Mouse (Mus musculus) liver, embryonic 16.5 days (tissue): ENCODE data around the gene Bex6. TPM values are rescaled to one million over a fixed set of nuclear protein-coding genes. Genes with fewer than 3 reads are reported as not detected.

Experiments
- ATAC-seq: fragments of 200-750 bp; cut with Nextera tagmentation; 2 replicates; pipeline ENCODE4 v1.8.0; 2017; ENCODE audit warnings: low read depth, mild to moderate bottlenecking, moderate number of reproducible peaks, moderate library complexity
- H3K27ac ChIP-seq: fragments of 300-500 bp; sonication (generic); 2 replicates; pipeline ENCODE4 v1.5.1; 2014; ENCODE audit warnings: mild to moderate bottlenecking, low read length
- H3K27me3 ChIP-seq: fragments of 300-500 bp; sonication (generic); 2 replicates; pipeline ENCODE4 v1.6.1; 2014; ENCODE audit warnings: low read depth, low read length, mixed read lengths; ENCODE audit not compliant: control insufficient read depth, insufficient read depth
- H3K36me3 ChIP-seq: fragments of 300-500 bp; sonication (generic); 2 replicates; pipeline ENCODE4 v1.6.1; 2014; ENCODE audit warnings: mild to moderate bottlenecking; ENCODE audit not compliant: control insufficient read depth, insufficient read depth
- H3K4me1 ChIP-seq: fragments of 300-500 bp; sonication (generic); 2 replicates; pipeline ENCODE4 v1.6.1; 2014; ENCODE audit warnings: low read depth, low read length, mixed read lengths; ENCODE audit not compliant: control insufficient read depth
- H3K4me2 ChIP-seq: fragments of 300-500 bp; sonication (generic); 2 replicates; pipeline ENCODE4 v1.6.1; 2014; ENCODE audit warnings: low read depth, low read length, mixed read lengths
- H3K4me3 ChIP-seq: fragments of 300-500 bp; sonication (generic); 2 replicates; pipeline ENCODE4 v1.5.1; 2014; ENCODE audit warnings: low read depth, mild to moderate bottlenecking, low read length
- H3K9ac ChIP-seq: fragments of 300-500 bp; sonication (generic); 2 replicates; pipeline ENCODE4 v1.6.1; 2014; ENCODE audit warnings: low read depth, low read length
- H3K9me3 ChIP-seq: fragments of 300-500 bp; sonication (generic); replicated peaks from 2 replicates; pipeline ENCODE4 v1.6.1; 2016; ENCODE audit warnings: low read length; ENCODE audit not compliant: control insufficient read depth
- WGBS: fragments of 180-500 bp; shearing (Covaris S2); extraction: QIAGEN DNeasy Blood & Tissue Kit; methylation state at CpG from one replicate; pipeline ENCODE4 v1.1.7; 2014; ENCODE audit not compliant: insufficient replicate concordance; 5-methylcytosine and 5-hydroxymethylcytosine counted together
- polyA plus RNA-seq: library from polyadenylated mRNA; unstranded; fragments of >200 nt; fragmentation: Nextera tagmentation; extraction: Ambion mirVana; gene quantifications from 2 replicates; pipeline ENCODE4 v1.2.1, GENCODE M21; 2015

The Bex6 gene
- 0.90 and 1.1 TPM in 2 replicates for polyA plus RNA-seq

GRCm38 (mm10) chr16:32179333-32179901, at the start of gene Bex6:
Bex6 (plus strand) TSS chr16:32179823.
- no peaks in the 10 kb centered on the region for H3K36me3 ChIP-seq
- no peak within 1 kb of the TSS for H3K4me2 ChIP-seq
- no peaks in the 10 kb centered on the region for H3K9me3 ChIP-seq
- peak within 1 kb of the TSS; percentile 41; the same call in 1 of the 2 replicates for H3K27ac ChIP-seq
- H3K9ac ChIP-seq, result no peak within 1 kb of the TSS
- H3K27me3 ChIP-seq, result no peaks in the 10 kb centered on the region
- peaks cover 11% of the 10 kb centered on the region for H3K4me1 ChIP-seq
- 30% methylated on average over 6 of the region's 6 CpGs for WGBS
- H3K4me3 ChIP-seq, result no peak within 1 kb of the TSS
- no peak for ATAC-seq

- Histone ChIP-seq H3K27me3 (no peaks in the 10 kb centered on the region), H3K27ac (peak overlapping the region; percentile 43), H3K4me2 (peak overlapping the region; percentile 61), H3K9me3 (no peaks in the 10 kb centered on the region), H3K9ac (peak overlapping the region; percentile 43), H3K4me3 (peak overlapping the region; percentile 52), H3K4me1 (peaks cover 2% of the 10 kb centered on the region; the same call in 1 of the 2 replicates), H3K36me3 (no peaks in the 10 kb centered on the region)
- 17% methylated on average over 16 of the region's 16 CpGs for WGBS
- ATAC-seq, result peak; percentile 82
Measured at GRCm38 (mm10) chr16:32130190-32130826, 49.3 kb upstream of the Bex6 start.

- no peak overlapping the region for H3K9ac ChIP-seq
- ATAC-seq, result peak; percentile 74
- H3K27ac ChIP-seq, result no peak overlapping the region
- no peaks in the 10 kb centered on the region for H3K27me3 ChIP-seq
- H3K4me1 ChIP-seq, result peaks cover 2% of the 10 kb centered on the region; the same call in 1 of the 2 replicates
- H3K9me3 ChIP-seq, result no peaks in the 10 kb centered on the region
- no peak overlapping the region for H3K4me3 ChIP-seq
- WGBS, result 56% methylated on average over 3 of the region's 3 CpGs
- H3K36me3 ChIP-seq, result no peaks in the 10 kb centered on the region
- no peak overlapping the region for H3K4me2 ChIP-seq
Measured at GRCm38 (mm10) chr16:32133148-32133547, 46.5 kb upstream of the Bex6 start.

GRCm38 (mm10) chr16:32135842-32136357, 43.7 kb upstream of the Bex6 start:
- Histone ChIP-seq H3K27me3 (no peaks in the 10 kb centered on the region), H3K4me1 (no peaks in the 10 kb centered on the region; the same call in 1 of the 2 replicates), H3K4me3 (no peak overlapping the region), H3K4me2 (no peak overlapping the region), H3K36me3 (no peaks in the 10 kb centered on the region), H3K9ac (no peak overlapping the region), H3K9me3 (no peaks in the 10 kb centered on the region), H3K27ac (no peak overlapping the region)
- WGBS, result 67% methylated on average over 7 of the region's 7 CpGs
- ATAC-seq, result no peak

GRCm38 (mm10) chr16:32138954-32139353, 40.7 kb upstream of the Bex6 start:
- Histone ChIP-seq H3K27ac (no peak overlapping the region), H3K9ac (no peak overlapping the region), H3K36me3 (peaks cover 12% of the 10 kb centered on the region), H3K27me3 (no peaks in the 10 kb centered on the region), H3K4me2 (no peak overlapping the region), H3K9me3 (peaks cover 3% of the 10 kb centered on the region; the same call in 1 of the 2 replicates), H3K4me1 (no peaks in the 10 kb centered on the region), H3K4me3 (no peak overlapping the region)
- ATAC-seq, result no peak
- WGBS, result 81% methylated on average over 1 of the region's 1 CpGs

GRCm38 (mm10) chr16:32143766-32144165, 35.9 kb upstream of the Bex6 start:
- Histone ChIP-seq H3K9me3 (peaks cover 5% of the 10 kb centered on the region; the same call in 1 of the 2 replicates), H3K4me2 (no peak overlapping the region), H3K36me3 (peaks cover 43% of the 10 kb centered on the region), H3K27me3 (no peaks in the 10 kb centered on the region), H3K4me1 (no peaks in the 10 kb centered on the region), H3K4me3 (no peak overlapping the region), H3K9ac (no peak overlapping the region), H3K27ac (no peak overlapping the region)
- ATAC-seq, result no peak
- WGBS, result 81% methylated on average over 15 of the region's 15 CpGs

- 83% methylated on average over 17 of the region's 17 CpGs for WGBS
- Histone ChIP-seq H3K36me3 (peaks cover 43% of the 10 kb centered on the region), H3K4me1 (no peaks in the 10 kb centered on the region), H3K9me3 (peaks cover 5% of the 10 kb centered on the region; the same call in 1 of the 2 replicates), H3K4me3 (no peak overlapping the region), H3K9ac (no peak overlapping the region), H3K4me2 (no peak overlapping the region), H3K27me3 (no peaks in the 10 kb centered on the region), H3K27ac (no peak overlapping the region)
- no peak for ATAC-seq
Measured at GRCm38 (mm10) chr16:32144592-32144991, 35.0 kb upstream of the Bex6 start.

- Histone ChIP-seq H3K4me3 (no peak overlapping the region), H3K9me3 (peaks cover 5% of the 10 kb centered on the region; the same call in 1 of the 2 replicates), H3K27ac (no peak overlapping the region), H3K4me1 (no peaks in the 10 kb centered on the region), H3K4me2 (no peak overlapping the region), H3K9ac (no peak overlapping the region), H3K36me3 (peaks cover 43% of the 10 kb centered on the region), H3K27me3 (no peaks in the 10 kb centered on the region)
- WGBS, result 64% methylated on average over 10 of the region's 13 CpGs
- no peak for ATAC-seq
Measured at GRCm38 (mm10) chr16:32147589-32148207, 31.9 kb upstream of the Bex6 start.

GRCm38 (mm10) chr16:32153976-32154375, 25.6 kb upstream of the Bex6 start:
- no peak overlapping the region for H3K9ac ChIP-seq
- H3K4me3 ChIP-seq, result no peak overlapping the region
- no peak overlapping the region for H3K27ac ChIP-seq
- peaks cover 8% of the 10 kb centered on the region for H3K4me1 ChIP-seq
- ATAC-seq, result no peak
- peaks cover 3% of the 10 kb centered on the region for H3K36me3 ChIP-seq
- H3K4me2 ChIP-seq, result no peak overlapping the region
- 76% methylated on average over 1 of the region's 1 CpGs for WGBS
- H3K9me3 ChIP-seq, result no peaks in the 10 kb centered on the region
- H3K27me3 ChIP-seq, result no peaks in the 10 kb centered on the region
